Mouse (Mus musculus) frontal cortex, postnatal 14 days (tissue): ENCODE measurements around the gene Ndufb7.

Experiments used
- DNase-seq, 2 experiments: peaks; one replicate each; pipeline ENCODE4 v3.0.0; 2022; ENCODE audit warnings: low spot score in 2 of 2

Gene Ndufb7

DNA sequence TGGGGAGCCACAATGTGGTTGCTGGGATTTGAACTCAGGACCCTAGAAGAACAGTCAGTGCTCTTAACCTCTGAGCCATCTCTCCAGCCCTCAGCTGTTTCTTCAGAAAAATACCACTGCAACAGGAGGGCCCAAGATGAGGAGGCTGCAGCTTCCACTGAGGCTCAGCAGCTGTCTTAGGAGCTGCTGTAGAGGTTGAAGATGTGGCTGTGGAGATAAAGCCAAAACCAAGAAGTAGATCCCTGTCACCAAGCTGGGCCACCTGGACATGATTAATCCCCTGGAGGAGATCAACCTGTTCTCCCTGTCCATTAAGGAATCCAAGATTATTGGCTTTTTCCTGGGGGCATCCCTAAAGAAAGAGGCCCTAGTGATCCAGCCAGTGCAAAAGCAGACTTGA, 33.3 kb downstream of the Ndufb7 start:
- no peak for DNase-seq

DNA sequence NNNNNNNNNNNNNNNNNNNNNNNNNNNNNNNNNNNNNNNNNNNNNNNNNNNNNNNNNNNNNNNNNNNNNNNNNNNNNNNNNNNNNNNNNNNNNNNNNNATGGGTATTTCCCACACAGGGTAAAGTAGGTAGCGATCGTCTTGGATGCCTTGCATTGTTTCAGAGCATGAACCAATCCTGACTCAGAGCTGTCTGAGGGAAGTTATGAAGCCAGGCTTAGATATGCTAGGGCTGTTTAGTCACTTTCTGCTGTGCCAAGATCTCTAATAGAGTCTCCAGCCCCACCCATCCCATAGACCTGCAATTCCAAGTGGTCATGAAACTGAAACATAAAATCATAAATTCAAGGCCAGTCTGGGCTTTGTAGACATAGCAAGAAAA, 36.2 kb downstream of the Ndufb7 start:
- DNase-seq: no peak

DNA sequence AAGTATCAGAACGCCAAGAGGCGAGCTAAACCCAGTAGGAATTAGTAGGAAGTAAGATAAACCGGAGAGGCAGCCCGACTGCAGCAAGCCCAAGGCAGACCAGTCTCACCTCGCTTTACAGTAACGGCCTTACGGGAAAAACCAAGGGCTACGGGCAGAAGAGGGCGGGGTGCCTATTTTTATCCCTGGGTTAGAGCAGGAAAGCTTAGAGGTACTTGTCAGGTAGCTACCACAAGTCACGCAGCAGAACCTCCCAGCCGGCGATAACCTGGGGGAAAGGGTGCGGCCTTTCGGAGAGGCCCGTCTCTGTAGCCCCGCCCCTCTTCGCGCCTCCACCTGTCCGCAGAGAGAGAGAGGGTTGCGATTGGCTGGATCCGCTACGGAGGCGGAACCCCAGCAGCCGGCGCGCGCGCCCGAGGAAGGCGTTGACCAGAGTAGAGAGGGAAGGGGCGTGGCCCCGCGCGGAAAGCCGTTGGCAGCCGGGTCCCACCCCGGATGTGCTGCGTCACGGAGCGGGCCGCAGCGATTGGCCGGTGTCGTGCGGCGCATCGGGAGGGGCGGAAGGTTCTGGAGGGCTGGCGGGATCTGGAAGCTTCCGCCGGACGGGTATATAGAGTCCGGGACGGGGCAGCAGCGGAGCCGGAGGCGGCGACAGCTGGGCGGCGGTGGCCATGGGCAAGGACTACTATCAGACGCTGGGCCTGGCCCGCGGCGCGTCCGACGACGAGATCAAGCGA, 41.4 kb downstream of the Ndufb7 start, which contains the start of the genes Tecr and Dnajb1:
TSS of gene Tecr (minus strand) at position 311 of the 737 bp plus-strand sequence.
TSS of gene Dnajb1 (plus strand) at position 533 of the 737 bp plus-strand sequence.
- DNase-seq: peak; percentile 99

DNA sequence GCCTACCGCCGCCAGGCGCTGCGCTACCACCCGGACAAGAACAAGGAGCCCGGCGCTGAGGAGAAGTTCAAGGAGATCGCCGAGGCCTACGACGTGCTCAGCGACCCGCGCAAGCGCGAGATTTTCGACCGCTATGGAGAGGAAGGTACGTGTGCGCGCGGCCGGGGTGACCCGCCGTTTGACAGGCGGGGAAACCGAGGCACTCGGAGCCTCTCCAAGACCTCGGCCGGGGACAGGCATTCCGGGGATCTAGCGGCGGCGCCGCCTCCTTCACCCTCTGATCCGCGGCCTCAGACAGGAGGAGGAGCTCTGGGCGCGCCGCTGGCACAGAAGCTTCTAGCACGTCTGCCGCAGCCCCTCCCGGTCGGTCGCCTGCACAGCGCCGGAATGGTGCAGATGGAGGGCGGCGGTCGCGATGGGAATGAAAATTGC, 41.9 kb downstream of the Ndufb7 start:
- DNase-seq: peak in 1 of 2 experiments; percentile 80

DNA sequence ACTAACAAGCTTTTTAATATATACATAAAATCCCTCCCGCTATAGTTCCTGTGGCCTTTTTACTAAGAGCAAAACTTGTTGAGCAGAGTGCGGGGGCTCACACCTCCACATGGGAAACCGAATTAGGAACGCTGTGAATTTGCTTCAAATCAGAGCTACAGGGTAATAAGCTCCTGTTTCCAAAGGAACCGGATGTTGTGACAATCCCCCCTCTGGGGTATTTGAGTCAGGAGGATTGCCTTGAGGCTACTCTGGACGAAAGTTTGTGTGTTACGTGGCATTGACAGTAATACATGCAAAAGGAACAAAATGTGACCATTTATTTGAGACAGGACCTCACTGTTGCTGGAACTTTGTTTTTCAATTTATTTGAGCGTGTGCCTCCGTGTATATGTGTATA, 42.6 kb downstream of the Ndufb7 start:
- DNase-seq: no peak

DNA sequence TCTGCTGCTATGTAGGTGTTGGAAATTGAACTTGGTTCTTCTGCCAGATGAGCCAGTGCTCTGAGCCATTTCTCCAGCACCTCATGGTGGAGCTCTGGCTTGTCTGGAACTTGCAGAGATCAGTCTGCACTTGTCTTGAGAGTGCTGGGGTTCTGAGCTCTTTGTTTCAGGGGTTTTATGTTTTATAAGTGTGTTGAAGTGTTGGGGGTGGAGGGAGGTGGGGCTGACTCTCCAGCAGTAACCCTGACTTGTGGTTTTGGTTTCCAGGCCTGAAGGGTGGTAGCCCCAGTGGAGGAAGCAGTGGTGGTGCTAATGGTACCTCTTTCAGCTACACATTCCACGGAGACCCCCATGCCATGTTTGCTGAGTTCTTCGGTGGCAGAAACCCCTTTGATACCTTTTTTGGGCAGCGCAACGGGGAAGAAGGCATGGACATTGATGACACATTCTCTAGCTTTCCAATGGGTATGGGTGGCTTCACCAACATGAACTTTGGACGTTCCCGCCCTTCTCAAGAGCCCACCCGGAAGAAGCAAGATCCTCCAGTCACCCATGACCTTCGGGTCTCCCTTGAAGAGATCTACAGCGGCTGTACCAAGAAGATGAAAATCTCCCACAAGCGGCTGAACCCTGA, 43.2 kb downstream of the Ndufb7 start:
- DNase-seq: no peak

DNA sequence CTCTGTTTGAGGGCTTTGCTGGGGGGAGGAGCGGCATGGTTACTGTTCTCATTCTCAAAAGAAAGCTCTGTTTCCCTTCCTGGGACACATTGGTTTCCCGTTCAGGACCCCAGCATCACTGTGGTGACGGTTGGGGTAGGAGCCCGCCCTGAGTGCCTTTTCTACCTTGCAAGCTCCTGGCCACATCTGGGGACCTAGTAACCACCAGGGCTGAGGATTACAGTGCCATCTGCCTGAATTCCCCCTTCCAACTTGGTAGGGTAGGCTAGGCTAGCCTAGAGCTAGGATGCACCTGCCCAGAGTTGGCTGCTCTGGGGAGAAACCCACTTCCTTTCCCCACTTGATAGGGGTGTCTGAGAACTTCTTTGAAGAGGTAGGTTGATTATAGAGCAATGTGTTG, 45.5 kb downstream of the Ndufb7 start:
- DNase-seq: no peak

DNA sequence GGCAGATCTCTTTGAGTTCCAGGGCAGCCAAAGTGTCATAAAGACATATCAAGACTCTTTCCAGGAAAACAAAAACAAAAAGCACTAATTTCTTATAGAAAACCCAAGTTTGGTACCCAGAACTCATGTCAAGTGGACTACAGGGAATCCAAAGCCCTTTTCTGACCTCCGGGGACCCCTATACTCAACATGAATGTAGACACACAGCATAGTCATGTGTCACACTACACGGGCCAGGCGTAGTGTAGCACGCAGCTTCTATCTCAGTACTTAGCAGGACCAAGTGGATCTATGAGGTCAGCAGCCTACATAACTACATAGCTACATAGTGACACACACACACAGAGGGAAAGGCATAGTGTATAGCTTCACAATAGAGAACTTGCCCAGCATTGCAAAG, 47.2 kb downstream of the Ndufb7 start:
- no peak for DNase-seq

DNA sequence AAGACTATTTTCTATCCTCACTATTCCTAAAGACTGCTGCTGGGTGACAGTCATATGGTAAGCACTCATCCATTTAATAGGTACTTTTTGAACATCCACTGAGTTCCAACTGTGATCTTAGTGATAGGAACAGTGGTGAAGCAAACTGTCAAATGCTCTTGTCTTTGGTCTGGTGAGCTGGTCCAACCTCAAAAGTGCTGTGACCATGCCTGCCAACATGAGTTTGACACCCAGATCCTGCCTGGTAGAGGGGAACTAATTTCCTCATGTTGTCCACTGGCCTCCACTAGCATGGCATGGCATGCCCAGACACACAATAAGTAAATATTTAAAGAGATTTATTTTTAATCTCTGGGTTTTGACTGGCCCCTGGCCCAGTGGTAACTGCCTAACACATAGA, 50.2 kb downstream of the Ndufb7 start:
- no peak for DNase-seq

DNA sequence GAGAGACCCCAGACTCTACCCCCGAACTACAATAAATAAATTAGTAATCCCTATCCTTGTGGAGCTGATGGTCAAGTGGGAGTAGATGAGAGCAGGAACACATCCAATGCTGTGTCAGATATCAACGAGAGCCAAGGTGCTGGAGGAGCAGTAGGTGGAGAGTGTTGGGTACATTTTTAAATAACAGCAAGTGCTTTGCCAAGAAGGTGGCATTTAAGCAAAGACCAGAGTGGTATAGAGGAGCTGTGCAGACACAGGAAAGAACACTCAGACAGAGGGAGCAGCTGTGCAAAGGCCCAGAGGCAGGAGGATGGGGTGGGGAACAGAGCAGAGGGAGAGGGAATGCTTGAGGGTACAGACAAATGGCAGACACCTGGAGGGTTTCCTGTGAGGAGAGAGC, 50.6 kb downstream of the Ndufb7 start:
- DNase-seq: no peak

DNA sequence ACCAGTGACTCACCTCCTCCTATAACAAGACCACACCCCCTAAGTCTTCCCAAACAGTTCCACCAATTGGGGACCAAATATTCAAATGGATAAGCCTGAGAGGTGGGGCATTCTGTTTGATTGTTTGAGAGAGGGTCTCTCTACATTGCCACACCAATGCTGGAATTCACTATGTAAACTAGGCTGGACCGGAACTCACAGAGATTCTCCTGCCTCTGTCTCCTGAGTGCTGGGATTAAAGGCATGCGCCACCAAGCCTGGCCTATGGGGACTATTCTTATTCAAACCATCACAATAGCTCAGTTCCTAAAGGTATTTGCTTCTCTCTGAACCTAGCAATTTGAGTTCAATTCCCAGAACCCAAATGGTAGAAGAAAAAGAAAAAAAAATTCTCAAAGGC, 52.1 kb downstream of the Ndufb7 start:
- DNase-seq: no peak

DNA sequence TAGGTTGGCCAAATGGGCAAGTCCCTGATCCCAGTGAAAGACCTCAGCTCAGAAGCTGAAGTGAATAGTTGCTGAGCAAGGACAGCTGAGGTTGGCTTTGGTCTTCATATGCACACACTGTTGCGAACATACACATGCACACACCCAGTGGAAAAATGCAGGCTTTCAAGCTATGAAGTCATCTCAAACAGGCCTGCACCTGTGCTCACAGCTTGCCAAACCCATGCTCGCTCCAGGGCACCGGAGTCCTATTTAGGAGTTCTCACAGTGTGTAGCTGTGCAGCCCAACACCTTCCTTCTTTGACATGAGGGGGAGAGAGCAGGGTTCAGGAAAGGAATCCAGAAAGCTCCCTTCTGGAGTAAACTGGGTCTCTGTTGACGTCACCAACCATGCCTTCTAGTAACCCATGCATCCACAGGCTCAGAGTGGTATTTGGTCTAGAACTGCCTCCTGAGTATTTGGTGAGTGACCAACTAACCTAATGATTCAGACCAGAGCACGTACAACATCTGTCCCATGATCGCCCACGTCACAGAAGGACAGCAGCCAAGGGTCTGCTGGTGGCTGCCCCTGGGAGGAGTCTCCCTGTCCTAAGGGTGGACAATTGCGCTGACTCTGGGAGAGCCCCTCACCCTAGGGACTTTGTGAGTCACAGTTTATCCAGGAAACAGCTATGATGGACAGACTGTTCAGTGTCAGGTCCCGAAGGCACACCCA, 53.3 kb downstream of the Ndufb7 start:
- no peak for DNase-seq
